Mouse (Mus musculus): Measurements from ENCODE around the gene Galnt6. TPM values are rescaled to one million over a fixed set of nuclear protein-coding genes. Genes with fewer than 3 reads are reported as not detected.
A peak's percentile ranks its signal among the peaks of the same experiment; 100 is the strongest.

The Galnt6 gene
- polyA plus RNA-seq, 1 experiment from 2014 or later = 0.31 TPM

- no peaks in the 10 kb centered on the region for H3K9me3 ChIP-seq (replicated peaks)
- peaks cover 17% of the 10 kb centered on the region for H3K27me3 ChIP-seq
- no peak overlapping the region for H3K4me2 ChIP-seq
- WGBS = 85% methylated on average over 14 of the region's 15 CpGs
- no peak overlapping the region for H3K27ac ChIP-seq
- H3K9ac ChIP-seq = no peak overlapping the region
- ATAC-seq (replicated peaks; ENCODE audit: insufficient number of reproducible peaks, insufficient read depth, low FRiP score, low read depth) = no peak
- H3K4me1 ChIP-seq (replicated peaks) = 0 out of 2 replicates have a peak, but pooled peaks cover 5% of the 10 kb centered on the region
- no peaks in the 10 kb centered on the region for H3K36me3 ChIP-seq
- no peak overlapping the region for H3K4me3 ChIP-seq
These were observed 6.1 kb upstream of the Galnt6 start for GRCm38 (mm10) chr15:100735095-100735952.

- no peak overlapping the region for H3K9ac ChIP-seq
- no peak; the same call in 1 of the 2 replicates for ATAC-seq (replicated peaks; ENCODE audit: insufficient number of reproducible peaks, insufficient read depth, low FRiP score, low read depth)
These were observed 3.4 kb upstream of the Galnt6 start for GRCm38 (mm10) chr15:100732580-100732979.

GRCm38 (mm10) chr15:100731081-100731480, 1.9 kb upstream of the Galnt6 start:
- Histone ChIP-seq H3K9ac (no peak overlapping the region), H3K4me3 (no peak overlapping the region), H3K36me3 (no peaks in the 10 kb centered on the region), H3K4me2 (no peak overlapping the region), H3K27ac (no peak overlapping the region), H3K9me3 (replicated peaks) (no peaks in the 10 kb centered on the region), H3K4me1 (replicated peaks) (peaks cover 18% of the 10 kb centered on the region), H3K27me3 (peaks cover 59% of the 10 kb centered on the region)
- 50% methylated on average over 9 of the region's 9 CpGs for whole genome bisulfite sequencing
- ATAC-seq (replicated peaks; ENCODE audit: insufficient number of reproducible peaks, insufficient read depth, low FRiP score, low read depth) = no peak

More at GRCm38 (mm10) chr15:100732580-100732979, 3.4 kb upstream of the Galnt6 start:
- no peak overlapping the region for H3K4me2 ChIP-seq
- WGBS = 25% methylated on average over 5 of the region's 5 CpGs
- peaks cover 44% of the 10 kb centered on the region for H3K27me3 ChIP-seq
- no peak overlapping the region for H3K27ac ChIP-seq
- H3K9me3 ChIP-seq (replicated peaks) = no peaks in the 10 kb centered on the region
- no peak overlapping the region for H3K4me3 ChIP-seq
- no peaks in the 10 kb centered on the region for H3K36me3 ChIP-seq
- H3K4me1 ChIP-seq (replicated peaks) = peaks cover 18% of the 10 kb centered on the region

- Histone ChIP-seq H3K9ac (no peak overlapping the region), H3K4me3 (peak overlapping the region; percentile 43), H3K27ac (no peak overlapping the region), H3K36me3 (no peaks in the 10 kb centered on the region), H3K27me3 (peaks cover 61% of the 10 kb centered on the region), H3K4me1 (replicated peaks) (peaks cover 18% of the 10 kb centered on the region), H3K9me3 (replicated peaks) (no peaks in the 10 kb centered on the region), H3K4me2 (peak overlapping the region; percentile 65)
- WGBS = 30% methylated on average over 9 of the region's 9 CpGs
- no peak for ATAC-seq (replicated peaks; ENCODE audit: insufficient number of reproducible peaks, insufficient read depth, low FRiP score, low read depth)
These were observed 590 bp downstream of the Galnt6 start for GRCm38 (mm10) chr15:100728586-100728985.

- Histone ChIP-seq H3K4me2 (no peak overlapping the region), H3K27me3 (peaks cover 61% of the 10 kb centered on the region), H3K9ac (no peak overlapping the region), H3K27ac (no peak overlapping the region), H3K4me1 (replicated peaks) (peaks cover 18% of the 10 kb centered on the region), H3K9me3 (replicated peaks) (no peaks in the 10 kb centered on the region), H3K36me3 (no peaks in the 10 kb centered on the region), H3K4me3 (no peak overlapping the region)
- no peak for ATAC-seq (replicated peaks; ENCODE audit: insufficient number of reproducible peaks, insufficient read depth, low FRiP score, low read depth)
- WGBS = 81% methylated on average over 11 of the region's 11 CpGs
These were observed 1.3 kb downstream of the Galnt6 start for GRCm38 (mm10) chr15:100727834-100728233.

GRCm38 (mm10) chr15:100726721-100727120, 2.5 kb downstream of the Galnt6 start:
- Histone ChIP-seq H3K27me3 (peaks cover 56% of the 10 kb centered on the region), H3K9ac (no peak overlapping the region), H3K4me2 (no peak overlapping the region), H3K9me3 (replicated peaks) (no peaks in the 10 kb centered on the region), H3K27ac (no peak overlapping the region), H3K4me1 (replicated peaks) (peaks cover 13% of the 10 kb centered on the region), H3K4me3 (no peak overlapping the region), H3K36me3 (no peaks in the 10 kb centered on the region)
- 82% methylated on average over 11 of the region's 11 CpGs for WGBS
- no peak for ATAC-seq (replicated peaks; ENCODE audit: insufficient number of reproducible peaks, insufficient read depth, low FRiP score, low read depth)

GRCm38 (mm10) chr15:100723505-100723904, 5.7 kb downstream of the Galnt6 start:
- Histone ChIP-seq H3K27ac (no peak overlapping the region), H3K4me2 (no peak overlapping the region), H3K4me1 (replicated peaks) (peaks cover under 1% of the 10 kb centered on the region; the same call in 1 of the 2 replicates), H3K4me3 (no peak overlapping the region), H3K27me3 (peaks cover 29% of the 10 kb centered on the region), H3K9ac (no peak overlapping the region), H3K9me3 (replicated peaks) (no peaks in the 10 kb centered on the region), H3K36me3 (no peaks in the 10 kb centered on the region)
- no peak for ATAC-seq (replicated peaks; ENCODE audit: insufficient number of reproducible peaks, insufficient read depth, low FRiP score, low read depth)
- 44% methylated on average over 14 of the region's 14 CpGs for WGBS

- Histone ChIP-seq H3K27me3 (peaks cover 20% of the 10 kb centered on the region), H3K9ac (no peak overlapping the region), H3K27ac (no peak overlapping the region), H3K4me2 (no peak overlapping the region), H3K4me1 (replicated peaks) (no peaks in the 10 kb centered on the region), H3K4me3 (no peak overlapping the region), H3K9me3 (replicated peaks) (no peaks in the 10 kb centered on the region), H3K36me3 (no peaks in the 10 kb centered on the region)
- ATAC-seq (replicated peaks; ENCODE audit: insufficient number of reproducible peaks, insufficient read depth, low FRiP score, low read depth) = no peak
- WGBS = 72% methylated on average over 6 of the region's 6 CpGs
These were observed 6.6 kb downstream of the Galnt6 start for GRCm38 (mm10) chr15:100722564-100722963.

- peaks cover 14% of the 10 kb centered on the region for H3K27me3 ChIP-seq
- no peak overlapping the region for H3K4me3 ChIP-seq
- H3K4me2 ChIP-seq = no peak overlapping the region
- H3K9ac ChIP-seq = no peak overlapping the region
- no peaks in the 10 kb centered on the region for H3K9me3 ChIP-seq (replicated peaks)
- 41% methylated on average over 4 of the region's 4 CpGs for WGBS
- no peaks in the 10 kb centered on the region for H3K36me3 ChIP-seq
- no peak overlapping the region for H3K27ac ChIP-seq
- no peak for ATAC-seq (replicated peaks; ENCODE audit: insufficient number of reproducible peaks, insufficient read depth, low FRiP score, low read depth)
- H3K4me1 ChIP-seq (replicated peaks) = no peaks in the 10 kb centered on the region
These were observed 7.2 kb downstream of the Galnt6 start for GRCm38 (mm10) chr15:100722026-100722425.

GRCm38 (mm10) chr15:100721445-100721844, 7.7 kb downstream of the Galnt6 start:
- H3K9ac ChIP-seq = no peak overlapping the region
- H3K27ac ChIP-seq = no peak overlapping the region
- peaks cover 8% of the 10 kb centered on the region; the same call in 1 of the 2 replicates for H3K27me3 ChIP-seq
- no peak overlapping the region for H3K4me3 ChIP-seq
- H3K36me3 ChIP-seq = no peaks in the 10 kb centered on the region
- H3K4me2 ChIP-seq = no peak overlapping the region
- WGBS = 88% methylated on average over 5 of the region's 5 CpGs
- ATAC-seq (replicated peaks; ENCODE audit: insufficient number of reproducible peaks, insufficient read depth, low FRiP score, low read depth) = no peak
- H3K9me3 ChIP-seq (replicated peaks) = no peaks in the 10 kb centered on the region
- no peaks in the 10 kb centered on the region for H3K4me1 ChIP-seq (replicated peaks)

GRCm38 (mm10) chr15:100720066-100720465, 9.1 kb downstream of the Galnt6 start:
- Histone ChIP-seq H3K27me3 (0 out of 2 replicates have a peak, but pooled peaks cover 3% of the 10 kb centered on the region), H3K36me3 (no peaks in the 10 kb centered on the region), H3K27ac (no peak overlapping the region), H3K9ac (no peak overlapping the region), H3K9me3 (replicated peaks) (no peaks in the 10 kb centered on the region), H3K4me2 (no peak overlapping the region), H3K4me1 (replicated peaks) (no peaks in the 10 kb centered on the region), H3K4me3 (no peak overlapping the region)
- WGBS = 76% methylated on average over 10 of the region's 10 CpGs
- ATAC-seq (replicated peaks; ENCODE audit: insufficient number of reproducible peaks, insufficient read depth, low FRiP score, low read depth) = no peak

GRCm38 (mm10) chr15:100719217-100719616, 10.0 kb downstream of the Galnt6 start:
- WGBS = 87% methylated on average over 5 of the region's 5 CpGs

More at GRCm38 (mm10) chr15:100719217-100719616, 10.0 kb downstream of the Galnt6 start:
- Histone ChIP-seq H3K36me3 (no peaks in the 10 kb centered on the region), H3K27ac (no peak overlapping the region), H3K27me3 (0 out of 2 replicates have a peak, but pooled peaks cover 3% of the 10 kb centered on the region), H3K9me3 (replicated peaks) (no peaks in the 10 kb centered on the region), H3K4me1 (replicated peaks) (no peaks in the 10 kb centered on the region), H3K4me2 (no peak overlapping the region), H3K4me3 (no peak overlapping the region), H3K9ac (no peak overlapping the region)
- ATAC-seq (replicated peaks; ENCODE audit: insufficient number of reproducible peaks, insufficient read depth, low FRiP score, low read depth) = no peak
